Mouse (Mus musculus): ENCODE measurements around the gene Spata25.

Spata25 gene

GRCm38 (mm10) chr2:164779481-164780086 is 48.8 kb downstream of the Spata25 start, which contains the start of gene Tnnc2:
Tnnc2 (minus strand) TSS chr2:164779967.
- no peak for DNase-seq

GRCm38 (mm10) chr2:164778809-164779208 is 49.5 kb downstream of the Spata25 start:
- no peak for DNase-seq

GRCm38 (mm10) chr2:164778015-164778287 is 50.4 kb downstream of the Spata25 start:
- DNase-seq, result no peak

GRCm38 (mm10) chr2:164777246-164778014 is 50.9 kb downstream of the Spata25 start:
- DNase-seq, result no peak

- DNase-seq, result no peak
Observed at GRCm38 (mm10) chr2:164776801-164777200, 51.5 kb downstream of the Spata25 start.
